Mouse (Mus musculus): Measurements from ENCODE around the gene Clec12b. TPM values are rescaled to one million over a fixed set of nuclear protein-coding genes. Genes with fewer than 3 reads are reported as not detected.

Clec12b gene
- total RNA-seq, 1 experiment = not detected

DNA sequence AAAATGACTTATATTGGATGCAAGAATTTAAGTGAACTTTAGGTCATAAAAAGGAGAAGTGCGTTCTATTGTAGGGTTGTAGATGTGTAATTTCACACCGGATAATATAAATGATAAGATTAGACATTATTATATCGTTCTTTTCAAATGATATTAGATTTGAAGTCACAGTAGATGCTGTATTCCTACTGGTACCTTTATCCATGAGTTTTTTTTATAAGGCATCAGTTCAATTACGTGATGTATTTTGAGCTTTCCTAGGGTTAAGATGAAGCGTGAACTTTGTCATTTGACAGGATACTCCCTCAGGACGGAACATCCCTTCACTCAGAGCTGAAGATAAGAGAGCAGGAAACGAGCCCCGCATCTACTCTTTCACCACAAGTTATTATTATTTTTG is 11.3 kb upstream of the Clec12b start, which contains the start of gene Clec1b:
Clec1b (plus strand) TSS at position 301 of the 400 bp plus-strand sequence.
- Histone ChIP-seq H3K4me1 (ENCODE audit: control insufficient read depth in 2 of 2, insufficient read depth in 2 of 2, low read length in 2 of 2, poor library complexity in 1 of 2) (no peaks in the 10 kb centered on the region), H3K4me3 (ENCODE audit: insufficient read depth in 1 of 2, low read depth in 1 of 2, low read length in 2 of 2, poor library complexity in 1 of 2, severe bottlenecking in 1 of 2) (no peak within 1 kb of the TSS), H3K9ac (ENCODE audit: insufficient read depth, low read depth, low read length, poor library complexity, severe bottlenecking) (no peak within 1 kb of the TSS), H3K27ac (ENCODE audit: insufficient read depth, low read depth, low read length, poor library complexity, severe bottlenecking) (no peak within 1 kb of the TSS), H3K9me3 (ENCODE audit: control insufficient read depth, insufficient read depth, low read depth, low read length) (no peaks in the 10 kb centered on the region), H3K36me3 (ENCODE audit: control insufficient read depth, insufficient read depth, low read length, poor library complexity, severe bottlenecking) (no peaks in the 10 kb centered on the region)
- no peak for DNase-seq (ENCODE audit: low read depth, low spot score)
- no peak for TF ChIP-seq ZNF384 (IDR thresholded peaks at IDR 0.05; ENCODE audit: low read depth, low read length)
- no peak for TF ChIP-seq MAFK (IDR thresholded peaks at IDR 0.05; ENCODE audit: insufficient read depth, low read depth, low read length)
- TF ChIP-seq HCFC1 (IDR thresholded peaks at IDR 0.05; ENCODE audit: borderline replicate concordance, insufficient read depth, low read length) = no peak
- no peak for TF ChIP-seq CHD2 (IDR thresholded peaks at IDR 0.05; ENCODE audit: low read depth, low read length)
- TF ChIP-seq ZC3H11A (IDR thresholded peaks at IDR 0.05; ENCODE audit: borderline replicate concordance, low read depth, low read length) = no peak
- in situ Hi-C loops (cut with MboI; ENCODE audit: low sequenced_read_pairs in 2 of 2, unreplicated experiment in 2 of 2) = no loop called here

DNA sequence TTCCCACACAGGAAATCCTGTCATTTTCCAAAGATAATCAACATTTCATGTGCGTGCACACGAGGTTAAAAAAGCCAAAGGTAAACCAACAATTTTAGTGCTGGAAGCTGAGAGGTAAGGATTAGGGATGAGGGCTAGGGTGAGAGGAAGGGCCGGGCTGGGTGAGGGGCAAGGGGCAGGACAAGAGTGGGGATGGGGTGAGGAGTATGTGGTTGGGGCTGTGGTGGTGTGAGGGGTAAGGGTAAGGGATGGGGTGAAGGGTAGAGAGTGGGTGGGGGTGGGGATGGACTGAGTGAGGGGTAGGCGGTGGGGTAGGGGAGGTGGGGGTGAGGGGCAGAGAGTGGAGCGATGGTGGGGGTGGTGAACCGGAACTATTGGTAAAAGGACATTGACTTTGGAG is 8.1 kb upstream of the Clec12b start:
- Histone ChIP-seq H3K9me3 (ENCODE audit: control insufficient read depth, insufficient read depth, low read depth, low read length) (no peaks in the 10 kb centered on the region), H3K27ac (ENCODE audit: insufficient read depth, low read depth, low read length, poor library complexity, severe bottlenecking) (no peak overlapping the region), H3K4me1 (ENCODE audit: control insufficient read depth in 2 of 2, insufficient read depth in 2 of 2, low read length in 2 of 2, poor library complexity in 1 of 2) (no peaks in the 10 kb centered on the region), H3K4me3 (ENCODE audit: insufficient read depth in 1 of 2, low read depth in 1 of 2, low read length in 2 of 2, poor library complexity in 1 of 2, severe bottlenecking in 1 of 2) (no peak overlapping the region), H3K36me3 (ENCODE audit: control insufficient read depth, insufficient read depth, low read length, poor library complexity, severe bottlenecking) (no peaks in the 10 kb centered on the region), H3K9ac (ENCODE audit: insufficient read depth, low read depth, low read length, poor library complexity, severe bottlenecking) (no peak overlapping the region)
- no peak for DNase-seq (ENCODE audit: low read depth, low spot score)
- in situ Hi-C loops (cut with MboI; ENCODE audit: low sequenced_read_pairs in 2 of 2, unreplicated experiment in 2 of 2) = no loop called here
- TF ChIP-seq ZNF384 (IDR thresholded peaks at IDR 0.05; ENCODE audit: low read depth, low read length) (no peak), CHD2 (IDR thresholded peaks at IDR 0.05; ENCODE audit: low read depth, low read length) (no peak), MAFK (IDR thresholded peaks at IDR 0.05; ENCODE audit: insufficient read depth, low read depth, low read length) (no peak), HCFC1 (IDR thresholded peaks at IDR 0.05; ENCODE audit: borderline replicate concordance, insufficient read depth, low read length) (no peak)

DNA sequence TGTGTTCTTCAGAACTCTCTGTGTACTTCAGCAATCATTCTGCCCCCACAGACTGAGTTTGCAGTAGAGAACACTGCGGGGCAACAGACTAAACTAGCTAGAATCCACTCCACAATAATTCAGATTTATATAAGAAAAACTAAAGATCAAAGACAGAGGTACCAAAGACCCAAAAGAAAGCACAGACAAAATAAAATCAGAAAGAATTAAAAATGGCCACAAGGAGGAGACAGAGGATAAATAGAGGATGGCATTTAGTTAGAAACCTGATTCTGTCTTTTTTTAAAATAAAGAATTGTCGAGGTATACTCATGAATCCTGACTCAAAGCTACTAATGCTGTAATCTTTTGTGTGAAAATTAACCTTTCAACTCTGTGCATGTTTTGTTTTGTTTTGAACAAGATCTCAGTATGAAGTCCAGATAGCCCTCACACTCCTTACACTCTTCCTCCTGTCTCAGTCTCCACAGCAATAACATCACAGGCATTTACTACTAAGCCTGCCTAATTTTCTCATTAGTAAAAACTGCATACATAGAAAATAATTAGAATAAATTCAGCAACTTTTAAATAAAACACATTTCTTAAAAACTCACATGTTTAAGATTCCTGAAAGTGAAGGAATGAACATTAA is 7.5 kb upstream of the Clec12b start:
- H3K4me1 ChIP-seq (ENCODE audit: control insufficient read depth in 2 of 2, insufficient read depth in 2 of 2, low read length in 2 of 2, poor library complexity in 1 of 2) = no peaks in the 10 kb centered on the region
- H3K9me3 ChIP-seq (ENCODE audit: control insufficient read depth, insufficient read depth, low read depth, low read length) = no peaks in the 10 kb centered on the region
- no peak overlapping the region for H3K9ac ChIP-seq (ENCODE audit: insufficient read depth, low read depth, low read length, poor library complexity, severe bottlenecking)
- DNase-seq (ENCODE audit: low read depth, low spot score) = no peak
- no peak overlapping the region for H3K4me3 ChIP-seq (ENCODE audit: insufficient read depth in 1 of 2, low read depth in 1 of 2, low read length in 2 of 2, poor library complexity in 1 of 2, severe bottlenecking in 1 of 2)
- in situ Hi-C loops (cut with MboI; ENCODE audit: low sequenced_read_pairs in 2 of 2, unreplicated experiment in 2 of 2) = no loop called here
- TF ChIP-seq ZC3H11A (IDR thresholded peaks at IDR 0.05; ENCODE audit: borderline replicate concordance, low read depth, low read length) (no peak), ZNF384 (IDR thresholded peaks at IDR 0.05; ENCODE audit: low read depth, low read length) (no peak), CHD2 (IDR thresholded peaks at IDR 0.05; ENCODE audit: low read depth, low read length) (no peak), MAFK (IDR thresholded peaks at IDR 0.05; ENCODE audit: insufficient read depth, low read depth, low read length) (no peak), HCFC1 (IDR thresholded peaks at IDR 0.05; ENCODE audit: borderline replicate concordance, insufficient read depth, low read length) (no peak)
- no peaks in the 10 kb centered on the region for H3K36me3 ChIP-seq (ENCODE audit: control insufficient read depth, insufficient read depth, low read length, poor library complexity, severe bottlenecking)
- H3K27ac ChIP-seq (ENCODE audit: insufficient read depth, low read depth, low read length, poor library complexity, severe bottlenecking) = no peak overlapping the region

DNA sequence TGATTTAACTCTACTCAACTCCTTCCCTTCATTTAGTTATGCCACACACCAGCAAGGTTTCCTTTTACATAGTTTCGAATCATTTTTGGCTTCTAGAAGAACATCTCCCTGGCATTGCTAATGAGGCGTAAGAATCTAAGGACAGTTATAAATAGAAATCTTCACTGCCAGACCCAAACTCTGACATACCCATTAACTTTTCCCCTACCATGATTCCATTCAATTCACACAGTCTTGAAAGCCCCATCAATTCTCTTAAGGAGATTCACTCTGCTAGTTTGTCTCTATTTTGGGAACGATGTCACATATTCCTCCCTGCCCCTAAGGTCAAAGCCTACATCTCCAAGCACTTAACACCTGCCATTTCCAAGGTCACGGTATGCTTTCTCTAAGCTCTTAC is 674 bp downstream of the Clec12b start:
- no peak overlapping the region for H3K9ac ChIP-seq (ENCODE audit: insufficient read depth, low read depth, low read length, poor library complexity, severe bottlenecking)
- H3K36me3 ChIP-seq (ENCODE audit: control insufficient read depth, insufficient read depth, low read length, poor library complexity, severe bottlenecking) = no peaks in the 10 kb centered on the region
- no peaks in the 10 kb centered on the region for H3K4me1 ChIP-seq (ENCODE audit: control insufficient read depth in 2 of 2, insufficient read depth in 2 of 2, low read length in 2 of 2, poor library complexity in 1 of 2)
- in situ Hi-C loops (cut with MboI; ENCODE audit: low sequenced_read_pairs in 2 of 2, unreplicated experiment in 2 of 2) = no loop called here
- no peak overlapping the region for H3K27ac ChIP-seq (ENCODE audit: insufficient read depth, low read depth, low read length, poor library complexity, severe bottlenecking)
- DNase-seq (ENCODE audit: low read depth, low spot score) = no peak
- H3K4me3 ChIP-seq (ENCODE audit: insufficient read depth in 1 of 2, low read depth in 1 of 2, low read length in 2 of 2, poor library complexity in 1 of 2, severe bottlenecking in 1 of 2) = no peak overlapping the region
- no peaks in the 10 kb centered on the region for H3K9me3 ChIP-seq (ENCODE audit: control insufficient read depth, insufficient read depth, low read depth, low read length)
- TF ChIP-seq ZC3H11A (IDR thresholded peaks at IDR 0.05; ENCODE audit: borderline replicate concordance, low read depth, low read length) (no peak), ZNF384 (IDR thresholded peaks at IDR 0.05; ENCODE audit: low read depth, low read length) (no peak), MAFK (IDR thresholded peaks at IDR 0.05; ENCODE audit: insufficient read depth, low read depth, low read length) (no peak), HCFC1 (IDR thresholded peaks at IDR 0.05; ENCODE audit: borderline replicate concordance, insufficient read depth, low read length) (no peak)

DNA sequence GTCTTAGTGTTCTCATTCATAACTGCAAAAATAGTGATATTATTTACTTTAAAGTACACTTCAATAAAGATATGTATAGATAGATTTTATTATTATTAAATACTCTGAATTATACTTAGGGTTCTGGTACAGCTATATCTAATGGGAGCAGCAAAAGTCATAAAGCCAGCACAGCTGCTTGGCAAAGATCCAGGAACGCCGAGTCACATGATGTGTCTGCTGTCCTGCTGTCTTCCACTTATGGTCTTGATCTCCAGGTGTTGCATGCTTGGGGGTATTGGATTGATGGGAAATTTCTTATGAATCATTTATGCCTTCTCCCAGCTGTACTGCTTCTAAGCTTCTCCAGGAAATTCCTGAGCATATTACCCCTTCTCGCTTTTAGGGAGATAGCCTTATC is 2.2 kb downstream of the Clec12b start:
- TF ChIP-seq ZC3H11A (IDR thresholded peaks at IDR 0.05; ENCODE audit: borderline replicate concordance, low read depth, low read length) = no peak
- TF ChIP-seq CHD2 (IDR thresholded peaks at IDR 0.05; ENCODE audit: low read depth, low read length) = no peak
- TF ChIP-seq MAFK (IDR thresholded peaks at IDR 0.05; ENCODE audit: insufficient read depth, low read depth, low read length) = no peak
- no peak for TF ChIP-seq HCFC1 (IDR thresholded peaks at IDR 0.05; ENCODE audit: borderline replicate concordance, insufficient read depth, low read length)
- no peak for TF ChIP-seq ZNF384 (IDR thresholded peaks at IDR 0.05; ENCODE audit: low read depth, low read length)
- no peaks in the 10 kb centered on the region for H3K4me1 ChIP-seq (ENCODE audit: control insufficient read depth in 2 of 2, insufficient read depth in 2 of 2, low read length in 2 of 2, poor library complexity in 1 of 2)
- H3K4me3 ChIP-seq (ENCODE audit: insufficient read depth in 1 of 2, low read depth in 1 of 2, low read length in 2 of 2, poor library complexity in 1 of 2, severe bottlenecking in 1 of 2) = no peak overlapping the region
- in situ Hi-C loops (cut with MboI; ENCODE audit: low sequenced_read_pairs in 2 of 2, unreplicated experiment in 2 of 2) = no loop called here
- no peak overlapping the region for H3K27ac ChIP-seq (ENCODE audit: insufficient read depth, low read depth, low read length, poor library complexity, severe bottlenecking)
- H3K9me3 ChIP-seq (ENCODE audit: control insufficient read depth, insufficient read depth, low read depth, low read length) = no peaks in the 10 kb centered on the region
- DNase-seq (ENCODE audit: low read depth, low spot score) = no peak
- no peaks in the 10 kb centered on the region for H3K36me3 ChIP-seq (ENCODE audit: control insufficient read depth, insufficient read depth, low read length, poor library complexity, severe bottlenecking)
- no peak overlapping the region for H3K9ac ChIP-seq (ENCODE audit: insufficient read depth, low read depth, low read length, poor library complexity, severe bottlenecking)

Data from ES-E14 (cell line).